Mouse (Mus musculus): Measurements from ENCODE around the gene Tnfsf13.
"Not testable (repeated sequence)": the region's sequence is repeated elsewhere in the genome, so short reads cannot be mapped to it uniquely, and the experiment has no call there.

Gene Tnfsf13

GRCm38 (mm10) chr11:69703814-69704612, 18.4 kb upstream of the Tnfsf13 start:
- no peak for DNase-seq (ENCODE audit: low spot score)

- not testable (repeated sequence) for DNase-seq (ENCODE audit: low spot score)
Measured at GRCm38 (mm10) chr11:69703381-69703780, 17.8 kb upstream of the Tnfsf13 start.

GRCm38 (mm10) chr11:69702886-69703285, 17.3 kb upstream of the Tnfsf13 start:
- not testable (repeated sequence) for DNase-seq (ENCODE audit: low spot score)

GRCm38 (mm10) chr11:69699595-69699994, 14.0 kb upstream of the Tnfsf13 start:
- no peak for DNase-seq (ENCODE audit: low spot score)

GRCm38 (mm10) chr11:69698574-69698973, 13.0 kb upstream of the Tnfsf13 start:
- DNase-seq (ENCODE audit: low spot score) = no peak

- DNase-seq (ENCODE audit: low spot score) = no peak
Measured at GRCm38 (mm10) chr11:69697396-69697795, 11.8 kb upstream of the Tnfsf13 start.

- DNase-seq (ENCODE audit: low spot score) = peak; percentile 85
Measured at GRCm38 (mm10) chr11:69695361-69696181, 10.0 kb upstream of the Tnfsf13 start, which contains the start of the genes Tnfsf12 and Tnfsfm13. Tnfsf12 (minus strand) TSS chr11:69695849. Tnfsfm13 (minus strand) TSS chr11:69696098.

- DNase-seq (ENCODE audit: low spot score) = no peak
Measured at GRCm38 (mm10) chr11:69695046-69695360, 9.4 kb upstream of the Tnfsf13 start.

- DNase-seq (ENCODE audit: low spot score) = no peak
Measured at GRCm38 (mm10) chr11:69693421-69693965, 7.9 kb upstream of the Tnfsf13 start.

- DNase-seq (ENCODE audit: low spot score) = no peak
Measured at GRCm38 (mm10) chr11:69692863-69693262, 7.3 kb upstream of the Tnfsf13 start.

GRCm38 (mm10) chr11:69692196-69692811, 6.7 kb upstream of the Tnfsf13 start:
- DNase-seq (ENCODE audit: low spot score) = no peak

- DNase-seq (ENCODE audit: low spot score) = no peak
Measured at GRCm38 (mm10) chr11:69689891-69690290, 4.3 kb upstream of the Tnfsf13 start.

- no peak for DNase-seq (ENCODE audit: low spot score)
Measured at GRCm38 (mm10) chr11:69687061-69687460, 1.5 kb upstream of the Tnfsf13 start.

GRCm38 (mm10) chr11:69686377-69686776, 793 bp upstream of the Tnfsf13 start:
- DNase-seq (ENCODE audit: low spot score) = peak; percentile 95

GRCm38 (mm10) chr11:69684936-69685335, 648 bp downstream of the Tnfsf13 start:
- peak; percentile 52 for DNase-seq (ENCODE audit: low spot score)

- DNase-seq (ENCODE audit: low spot score) = peak; percentile 65
Measured at GRCm38 (mm10) chr11:69684128-69684745, 1.3 kb downstream of the Tnfsf13 start.

GRCm38 (mm10) chr11:69683576-69683975, 2.0 kb downstream of the Tnfsf13 start:
- no peak for DNase-seq (ENCODE audit: low spot score)

- DNase-seq (ENCODE audit: low spot score) = peak; percentile 95
Measured at GRCm38 (mm10) chr11:69682840-69683533, 2.6 kb downstream of the Tnfsf13 start.

GRCm38 (mm10) chr11:69682209-69682839, 3.3 kb downstream of the Tnfsf13 start:
- peak; percentile 61 for DNase-seq (ENCODE audit: low spot score)

GRCm38 (mm10) chr11:69681314-69682208, 4.0 kb downstream of the Tnfsf13 start, which contains the start of gene Senp3:
Senp3 (minus strand) TSS chr11:69682084.
- DNase-seq (ENCODE audit: low spot score) = peak; percentile 98
